Mouse (Mus musculus): ENCODE results near the gene Mdp1.

Mdp1 gene

GRCm38 (mm10) chr14:55643060-55643907 is 17.0 kb downstream of the Mdp1 start, which contains the start of gene Tm9sf1:
Gene Tm9sf1 (minus strand): TSS chr14:55643806.
- DNase-seq (ENCODE audit: low read depth, low spot score) = peak; percentile 97

GRCm38 (mm10) chr14:55642679-55643059 is 17.6 kb downstream of the Mdp1 start:
- DNase-seq (ENCODE audit: low read depth, low spot score) = no peak

GRCm38 (mm10) chr14:55641291-55641690 is 19.0 kb downstream of the Mdp1 start:
- no peak for DNase-seq (ENCODE audit: low read depth, low spot score)

GRCm38 (mm10) chr14:55640816-55641215 is 19.5 kb downstream of the Mdp1 start:
- DNase-seq (ENCODE audit: low read depth, low spot score) = no peak

GRCm38 (mm10) chr14:55637795-55638194 is 22.5 kb downstream of the Mdp1 start, which contains the start of gene Gm49378:
Gene Gm49378 (minus strand): TSS chr14:55637895.
- no peak for DNase-seq (ENCODE audit: low read depth, low spot score)

- DNase-seq (ENCODE audit: low read depth, low spot score) = peak; percentile 87
Observed at GRCm38 (mm10) chr14:55635523-55636007, 24.7 kb downstream of the Mdp1 start, which contains the start of gene Ipo4. Gene Ipo4 (minus strand): TSS chr14:55635957.

- peak; percentile 47 for DNase-seq (ENCODE audit: low read depth, low spot score)
Observed at GRCm38 (mm10) chr14:55634874-55635522, 25.3 kb downstream of the Mdp1 start.

GRCm38 (mm10) chr14:55629312-55629711 is 31.0 kb downstream of the Mdp1 start:
- DNase-seq (ENCODE audit: low read depth, low spot score) = peak; percentile 56

GRCm38 (mm10) chr14:55628077-55628827 is 32.1 kb downstream of the Mdp1 start:
- DNase-seq (ENCODE audit: low read depth, low spot score) = no peak

GRCm38 (mm10) chr14:55618486-55619195 is 41.7 kb downstream of the Mdp1 start:
- no peak for DNase-seq (ENCODE audit: low read depth, low spot score)

- DNase-seq (ENCODE audit: low read depth, low spot score) = no peak
Observed at GRCm38 (mm10) chr14:55617822-55618221, 42.5 kb downstream of the Mdp1 start, which contains the start of gene Rec8. Gene Rec8 (plus strand): TSS chr14:55618037.

GRCm38 (mm10) chr14:55616844-55617243 is 43.5 kb downstream of the Mdp1 start:
- no peak for DNase-seq (ENCODE audit: low read depth, low spot score)

GRCm38 (mm10) chr14:55615876-55616275 is 44.4 kb downstream of the Mdp1 start:
- no peak for DNase-seq (ENCODE audit: low read depth, low spot score)

GRCm38 (mm10) chr14:55614565-55615178 is 45.6 kb downstream of the Mdp1 start:
- DNase-seq (ENCODE audit: low read depth, low spot score) = no peak

- no peak for DNase-seq (ENCODE audit: low read depth, low spot score)
Observed at GRCm38 (mm10) chr14:55613346-55613745, 47.0 kb downstream of the Mdp1 start.

GRCm38 (mm10) chr14:55608339-55608738 is 52.0 kb downstream of the Mdp1 start:
- no peak for DNase-seq (ENCODE audit: low read depth, low spot score)

Data from A20 (cell line).